Mouse (Mus musculus) limb, embryonic 12.5 days (tissue): ENCODE measurements around the gene Fam186b. TPM values are rescaled to one million over a fixed set of nuclear protein-coding genes. Genes with fewer than 3 reads are reported as not detected.
"Not testable (repeated sequence)": the region's sequence is repeated elsewhere in the genome, so short reads cannot be mapped to it uniquely, and the experiment has no call there.

ENCODE experiments used
- ATAC-seq: fragments of 200-750 bp; cut with Nextera tagmentation; 2 replicates; pipeline ENCODE4 v1.8.0; 2017; ENCODE audit warnings: low read depth, moderate TSS enrichment; ENCODE audit not compliant: insufficient number of reproducible peaks, insufficient read depth, low FRiP score, low TSS enrichment
- H3K27ac ChIP-seq: fragments of 300-500 bp; sonication (generic); 2 replicates; pipeline ENCODE4 v1.5.1; 2016; ENCODE audit warnings: mild to moderate bottlenecking, moderate library complexity
- H3K27me3 ChIP-seq: fragments of 300-500 bp; sonication (generic); 2 replicates; pipeline ENCODE4 v1.6.1; 2016; ENCODE audit warnings: mild to moderate bottlenecking, moderate library complexity
- H3K36me3 ChIP-seq: fragments of 300-500 bp; sonication (generic); 2 replicates; pipeline ENCODE4 v1.6.1; 2016; ENCODE audit warnings: mild to moderate bottlenecking, moderate library complexity
- H3K4me1 ChIP-seq: fragments of 300-500 bp; sonication (generic); replicated peaks from 2 replicates; pipeline ENCODE4 v1.6.1; 2016
- H3K4me2 ChIP-seq: fragments of 300-500 bp; sonication (generic); 2 replicates; pipeline ENCODE4 v1.6.1; 2016; ENCODE audit warnings: mild to moderate bottlenecking, moderate library complexity
- H3K4me3 ChIP-seq: fragments of 300-500 bp; sonication (generic); replicated peaks from 2 replicates; pipeline ENCODE4 v1.5.1; 2016; ENCODE audit warnings: mild to moderate bottlenecking
- H3K9ac ChIP-seq: fragments of 300-500 bp; sonication (generic); replicated peaks from 2 replicates; pipeline ENCODE4 v1.6.1; 2016; ENCODE audit warnings: mild to moderate bottlenecking, moderate library complexity
- H3K9me3 ChIP-seq: fragments of 300-500 bp; sonication (generic); 2 replicates; pipeline ENCODE4 v1.6.1; 2016; ENCODE audit warnings: mild to moderate bottlenecking, moderate library complexity
- WGBS: fragments of 180-500 bp; shearing (Covaris S2); methylation state at CpG from one replicate; pipeline ENCODE4 v1.1.7; 2016; 5-methylcytosine and 5-hydroxymethylcytosine counted together
- polyA plus RNA-seq: library from polyadenylated mRNA; unstranded; fragments of >200 nt; fragmentation: Nextera tagmentation; extraction: Ambion mirVana; gene quantifications from 2 replicates; pipeline ENCODE4 v1.2.1, GENCODE M21; 2016

Gene Fam186b
- polyA plus RNA-seq, 1 experiment from 2014 or later: not detected

DNA sequence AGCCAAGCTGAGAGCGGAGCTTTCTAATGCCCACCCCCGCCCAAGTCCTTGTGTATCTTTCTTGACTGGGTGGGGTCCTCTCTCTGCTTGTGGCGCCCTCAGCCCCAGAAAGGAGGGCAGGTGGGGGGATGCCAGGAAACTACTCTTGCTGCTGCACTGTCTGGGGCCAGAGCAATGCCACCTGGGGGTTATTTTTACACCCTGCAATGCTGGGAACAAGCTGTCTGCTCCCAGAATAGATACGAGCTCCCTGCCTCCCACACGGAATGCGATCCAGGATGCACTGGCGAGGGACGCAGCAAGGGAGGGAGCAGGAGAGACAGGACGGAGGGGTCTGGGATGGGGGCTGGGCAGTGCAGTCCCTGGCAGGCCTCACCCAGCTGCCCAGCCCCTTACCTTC is 46.7 kb downstream of the Fam186b start:
- Histone ChIP-seq H3K9ac (no peak overlapping the region), H3K4me2 (no peak overlapping the region), H3K4me3 (no peak overlapping the region), H3K36me3 (peaks cover 61% of the 10 kb centered on the region), H3K27me3 (no peaks in the 10 kb centered on the region), H3K4me1 (peaks cover 10% of the 10 kb centered on the region; the same call in 1 of the 2 replicates), H3K27ac (no peak overlapping the region), H3K9me3 (no peaks in the 10 kb centered on the region)
- 83% methylated on average over 9 of the region's 9 CpGs for WGBS
- ATAC-seq: no peak

DNA sequence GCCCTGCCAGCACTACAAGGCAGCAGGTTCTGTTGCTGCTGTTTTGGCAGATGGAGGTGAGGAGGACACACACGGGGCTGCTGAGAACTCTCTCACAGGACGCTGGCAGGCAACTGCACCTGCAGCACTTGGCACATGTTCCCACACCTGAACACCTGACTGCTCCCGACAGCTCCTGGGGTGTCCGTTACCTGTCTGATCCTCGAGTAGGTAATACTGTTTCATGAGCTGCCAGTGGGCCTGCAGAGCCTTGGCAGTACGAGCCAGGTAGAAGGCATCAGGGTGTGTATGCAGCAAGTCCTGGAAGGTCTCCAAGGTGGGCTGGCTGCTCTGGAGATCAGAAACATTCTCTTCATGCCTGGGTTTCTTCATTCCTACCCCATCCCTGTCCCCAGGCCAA is 49.0 kb downstream of the Fam186b start:
- not testable (repeated sequence) for H3K4me1 ChIP-seq, H3K9me3 ChIP-seq, H3K9ac ChIP-seq, H3K27me3 ChIP-seq, H3K4me3 ChIP-seq, H3K4me2 ChIP-seq, ATAC-seq, H3K27ac ChIP-seq
- H3K36me3 ChIP-seq: peaks cover 82% of the 10 kb centered on the region
- WGBS: 89% methylated on average over 6 of the region's 6 CpGs

DNA sequence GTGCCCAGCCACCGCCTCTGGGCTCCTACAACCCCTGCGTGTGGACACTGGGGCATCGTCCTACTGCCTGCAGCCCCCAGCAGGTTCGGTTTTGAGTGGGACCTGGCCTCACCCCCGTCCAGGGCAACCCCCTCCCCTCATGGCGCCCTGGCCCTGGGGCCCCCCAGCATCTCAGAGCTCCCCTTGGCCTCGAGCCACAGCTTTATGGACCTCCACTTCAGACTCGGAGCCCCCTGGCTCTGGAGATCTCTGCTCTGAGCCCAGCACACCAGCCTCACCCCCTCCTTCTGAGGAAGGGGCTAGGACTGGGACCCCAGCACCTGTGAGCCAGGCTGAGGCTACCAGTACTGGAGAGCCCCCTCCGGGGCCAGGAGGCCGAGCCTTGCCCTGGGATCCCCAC is 53.6 kb downstream of the Fam186b start:
- H3K36me3 ChIP-seq: peaks cover 62% of the 10 kb centered on the region
- 86% methylated on average over 10 of the region's 10 CpGs for WGBS

DNA sequence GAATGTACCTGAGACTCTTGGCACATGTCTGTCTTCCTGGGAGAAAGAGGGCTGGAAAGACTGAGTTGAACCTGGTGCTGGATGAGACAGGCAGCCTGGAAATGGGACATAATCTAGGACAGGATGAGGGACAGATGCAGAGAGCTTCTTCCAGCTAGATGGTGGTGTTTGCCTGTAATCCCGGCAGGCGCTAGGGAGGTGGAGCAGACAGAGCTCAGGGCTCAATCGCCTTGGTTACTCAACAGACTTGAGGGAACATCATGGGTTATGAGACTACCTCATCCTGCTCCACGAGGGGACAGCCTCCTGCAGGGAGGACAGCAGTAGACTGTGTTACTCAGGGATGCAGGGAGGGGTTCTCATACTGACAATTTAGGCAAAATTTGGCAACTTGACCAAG is 54.4 kb downstream of the Fam186b start:
- no peak overlapping the region for H3K4me2 ChIP-seq
- WGBS: 74% methylated on average over 4 of the region's 4 CpGs
- no peaks in the 10 kb centered on the region for H3K9me3 ChIP-seq
- no peak for ATAC-seq
- H3K4me3 ChIP-seq: no peak overlapping the region
- no peak overlapping the region for H3K9ac ChIP-seq
- 0 out of 2 replicates have a peak, but pooled peaks cover 4% of the 10 kb centered on the region for H3K27me3 ChIP-seq
- peaks cover 54% of the 10 kb centered on the region for H3K36me3 ChIP-seq
- H3K4me1 ChIP-seq: 0 out of 2 replicates have a peak, but pooled peaks cover 4% of the 10 kb centered on the region
- H3K27ac ChIP-seq: no peak overlapping the region

More for the DNA sequence above, 53.6 kb downstream of the Fam186b start:
- Histone ChIP-seq H3K9ac (no peak overlapping the region), H3K9me3 (no peaks in the 10 kb centered on the region), H3K4me2 (no peak overlapping the region), H3K27ac (no peak overlapping the region), H3K27me3 (no peaks in the 10 kb centered on the region), H3K4me1 (0 out of 2 replicates have a peak, but pooled peaks cover 4% of the 10 kb centered on the region), H3K4me3 (no peak overlapping the region)
- no peak for ATAC-seq

DNA sequence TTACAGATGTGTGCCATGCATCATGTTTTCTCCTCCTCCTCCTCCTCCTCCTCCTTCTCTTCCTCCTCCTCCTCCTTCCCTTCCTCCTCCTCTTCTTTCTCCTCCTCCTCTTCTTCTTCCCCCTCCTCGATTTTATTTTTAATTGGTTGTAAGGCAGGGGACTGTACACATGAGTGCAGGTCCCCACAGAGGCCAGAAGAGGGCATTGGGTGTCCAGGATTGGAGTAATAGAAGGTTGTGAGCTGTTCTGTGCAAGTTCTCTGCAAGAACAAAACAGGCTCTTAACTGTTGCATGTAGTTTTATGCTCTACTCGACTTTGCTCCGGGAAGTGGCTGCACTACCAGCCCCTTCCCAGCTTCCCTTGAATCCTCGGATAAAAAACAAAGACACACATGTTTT is 55.6 kb downstream of the Fam186b start:
- peaks cover 9% of the 10 kb centered on the region; the same call in 1 of the 2 replicates for H3K27me3 ChIP-seq
- H3K4me2 ChIP-seq: no peak overlapping the region
- 79% methylated on average over 4 of the region's 4 CpGs for WGBS
- H3K9ac ChIP-seq: no peak overlapping the region
- ATAC-seq: no peak
- H3K4me3 ChIP-seq: no peak overlapping the region
- no peak overlapping the region for H3K27ac ChIP-seq
- no peaks in the 10 kb centered on the region for H3K9me3 ChIP-seq
- H3K4me1 ChIP-seq: 0 out of 2 replicates have a peak, but pooled peaks cover 4% of the 10 kb centered on the region
- H3K36me3 ChIP-seq: peaks cover 43% of the 10 kb centered on the region

DNA sequence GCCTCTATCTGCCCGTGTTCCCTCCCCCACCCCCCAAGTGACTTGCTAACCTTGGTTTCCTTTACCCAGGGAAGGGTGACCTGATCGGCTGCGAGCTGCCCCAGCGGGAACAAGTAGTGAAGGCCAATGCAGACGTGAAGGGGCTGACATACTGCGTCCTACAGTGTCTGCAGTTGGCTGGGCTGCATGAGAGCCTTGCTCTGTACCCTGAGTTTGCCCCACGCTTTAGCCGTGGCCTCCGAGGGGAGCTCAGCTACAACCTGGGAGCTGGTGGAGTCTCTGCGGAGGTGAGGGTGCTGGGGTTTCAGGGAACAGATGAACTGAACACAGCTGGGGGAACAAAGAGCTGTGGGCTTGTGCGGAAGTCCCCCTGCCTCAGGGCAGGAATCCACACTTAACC is 57.7 kb downstream of the Fam186b start:
- Histone ChIP-seq H3K4me1 (0 out of 2 replicates have a peak, but pooled peaks cover 4% of the 10 kb centered on the region), H3K36me3 (peaks cover 22% of the 10 kb centered on the region), H3K9me3 (no peaks in the 10 kb centered on the region), H3K4me3 (no peak overlapping the region), H3K27ac (0 out of 2 replicates have a peak overlapping the region, but pooled peaks have one; percentile 17), H3K4me2 (no peak overlapping the region), H3K27me3 (peaks cover 28% of the 10 kb centered on the region), H3K9ac (no peak overlapping the region)
- 54% methylated on average over 11 of the region's 11 CpGs for WGBS
- ATAC-seq: no peak

DNA sequence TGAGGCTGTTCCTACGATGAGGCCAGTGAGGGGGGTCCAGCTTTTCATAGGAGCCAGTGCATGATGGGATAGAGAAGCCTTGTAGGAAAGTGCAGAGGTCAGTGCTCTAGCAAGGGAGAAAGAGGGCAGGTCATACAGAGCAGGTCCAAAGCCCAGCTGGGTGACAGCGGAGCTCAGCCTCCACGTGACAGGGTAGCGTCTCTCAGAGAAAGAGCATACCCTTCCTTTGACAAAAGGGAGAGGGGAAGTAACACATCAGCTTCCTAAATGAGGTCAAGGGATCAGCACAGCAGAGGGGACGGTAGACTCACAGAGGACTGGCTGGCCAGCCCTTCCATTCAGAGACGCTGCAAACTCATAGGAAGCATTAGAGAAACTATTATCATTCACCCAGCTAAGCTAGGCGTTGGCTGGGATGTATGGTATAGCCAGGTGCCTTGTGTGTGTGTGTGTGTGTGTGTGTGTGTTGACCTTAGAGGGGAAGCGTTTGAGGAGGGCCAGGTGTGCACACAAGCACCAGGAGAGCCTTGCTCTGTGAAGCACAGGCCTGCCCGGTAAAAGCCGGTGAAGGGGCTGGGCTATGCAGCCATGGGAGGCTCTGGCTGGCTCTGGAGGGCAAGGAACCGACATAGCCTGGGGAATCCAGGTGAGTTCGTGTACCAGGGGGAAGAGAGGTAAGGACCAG is 61.2 kb downstream of the Fam186b start:
- Histone ChIP-seq H3K9ac (no peak overlapping the region), H3K9me3 (no peaks in the 10 kb centered on the region), H3K4me2 (no peak overlapping the region), H3K27ac (no peak overlapping the region), H3K27me3 (peaks cover 64% of the 10 kb centered on the region), H3K4me1 (0 out of 2 replicates have a peak, but pooled peaks cover 9% of the 10 kb centered on the region), H3K4me3 (no peak overlapping the region), H3K36me3 (no peaks in the 10 kb centered on the region)
- ATAC-seq: no peak
- 69% methylated on average over 12 of the region's 12 CpGs for WGBS

DNA sequence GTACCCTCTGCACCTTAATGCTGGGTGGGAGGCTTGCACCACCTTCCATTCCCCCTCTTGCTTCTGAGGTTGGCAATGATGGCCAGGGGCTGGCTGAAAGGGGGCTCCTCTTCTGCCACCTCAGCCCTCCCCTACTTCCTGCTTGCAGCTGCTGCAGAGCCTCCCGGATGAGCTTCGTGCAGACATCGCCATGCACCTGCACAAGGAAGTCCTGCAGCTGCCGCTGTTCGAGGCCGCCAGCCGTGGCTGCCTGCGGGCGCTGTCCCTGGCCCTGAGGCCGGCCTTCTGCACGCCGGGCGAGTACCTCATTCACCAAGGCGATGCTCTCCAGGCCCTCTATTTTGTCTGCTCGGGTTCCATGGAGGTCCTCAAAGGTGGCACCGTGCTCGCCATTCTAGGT is 62.0 kb downstream of the Fam186b start:
- 66% methylated on average over 17 of the region's 17 CpGs for WGBS
- no peak overlapping the region for H3K9ac ChIP-seq
- H3K9me3 ChIP-seq: no peaks in the 10 kb centered on the region
- no peaks in the 10 kb centered on the region for H3K36me3 ChIP-seq
- no peak overlapping the region for H3K4me3 ChIP-seq
- no peak overlapping the region for H3K27ac ChIP-seq
- no peak for ATAC-seq
- H3K4me1 ChIP-seq: 0 out of 2 replicates have a peak, but pooled peaks cover 9% of the 10 kb centered on the region
- no peak overlapping the region for H3K4me2 ChIP-seq
- peaks cover 71% of the 10 kb centered on the region for H3K27me3 ChIP-seq

DNA sequence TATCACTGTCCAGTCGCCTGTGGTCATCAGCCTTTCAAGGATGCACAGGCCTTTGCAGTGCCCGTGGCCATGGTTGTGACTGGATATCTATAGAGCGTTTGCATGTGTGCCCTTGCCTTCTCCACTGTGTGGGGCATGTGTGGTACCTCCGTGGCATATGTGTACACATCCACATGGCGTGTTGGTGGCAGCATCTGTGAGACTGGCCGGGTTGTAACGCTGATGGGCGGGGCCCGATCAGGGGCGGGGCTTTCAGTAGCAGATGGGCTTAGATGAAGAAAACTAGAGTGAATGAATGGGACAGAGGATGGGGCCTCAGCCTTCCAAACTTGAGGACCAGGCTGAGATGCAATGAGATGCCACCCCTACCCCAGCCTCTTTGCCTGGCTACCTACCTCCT is 63.7 kb downstream of the Fam186b start:
- ATAC-seq: no peak
- Histone ChIP-seq H3K4me1 (0 out of 2 replicates have a peak, but pooled peaks cover 5% of the 10 kb centered on the region), H3K27ac (no peak overlapping the region), H3K27me3 (peaks cover 88% of the 10 kb centered on the region), H3K36me3 (no peaks in the 10 kb centered on the region), H3K9me3 (no peaks in the 10 kb centered on the region), H3K4me3 (no peak overlapping the region), H3K4me2 (no peak overlapping the region), H3K9ac (no peak overlapping the region)
- 67% methylated on average over 10 of the region's 10 CpGs for WGBS

DNA sequence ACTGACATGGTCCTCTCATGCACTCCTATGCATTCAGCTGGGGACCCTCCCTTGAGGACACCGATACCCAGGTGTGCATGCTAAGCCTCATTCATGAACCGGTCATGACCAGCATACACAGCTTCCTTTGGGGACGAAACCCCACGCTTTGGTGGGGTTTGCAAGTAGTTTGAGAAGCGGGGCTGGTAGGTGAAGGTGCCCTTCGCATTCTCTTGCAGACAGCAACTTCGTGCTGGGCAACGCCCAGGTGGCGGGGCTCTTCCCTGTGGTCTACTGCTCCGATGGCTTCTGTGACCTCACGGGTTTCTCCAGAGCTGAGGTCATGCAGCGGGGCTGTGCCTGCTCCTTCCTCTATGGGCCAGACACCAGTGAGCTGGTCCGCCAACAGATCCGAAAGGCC is 69.6 kb downstream of the Fam186b start:
- Histone ChIP-seq H3K9me3 (no peaks in the 10 kb centered on the region), H3K27me3 (peaks cover 100% of the 10 kb centered on the region), H3K4me1 (peaks cover 50% of the 10 kb centered on the region), H3K4me2 (no peak overlapping the region), H3K4me3 (peak overlapping the region; percentile 43; the same call in 1 of the 2 replicates), H3K36me3 (no peaks in the 10 kb centered on the region), H3K27ac (no peak overlapping the region), H3K9ac (no peak overlapping the region)
- ATAC-seq: no peak
- 20% methylated on average over 14 of the region's 14 CpGs for WGBS

DNA sequence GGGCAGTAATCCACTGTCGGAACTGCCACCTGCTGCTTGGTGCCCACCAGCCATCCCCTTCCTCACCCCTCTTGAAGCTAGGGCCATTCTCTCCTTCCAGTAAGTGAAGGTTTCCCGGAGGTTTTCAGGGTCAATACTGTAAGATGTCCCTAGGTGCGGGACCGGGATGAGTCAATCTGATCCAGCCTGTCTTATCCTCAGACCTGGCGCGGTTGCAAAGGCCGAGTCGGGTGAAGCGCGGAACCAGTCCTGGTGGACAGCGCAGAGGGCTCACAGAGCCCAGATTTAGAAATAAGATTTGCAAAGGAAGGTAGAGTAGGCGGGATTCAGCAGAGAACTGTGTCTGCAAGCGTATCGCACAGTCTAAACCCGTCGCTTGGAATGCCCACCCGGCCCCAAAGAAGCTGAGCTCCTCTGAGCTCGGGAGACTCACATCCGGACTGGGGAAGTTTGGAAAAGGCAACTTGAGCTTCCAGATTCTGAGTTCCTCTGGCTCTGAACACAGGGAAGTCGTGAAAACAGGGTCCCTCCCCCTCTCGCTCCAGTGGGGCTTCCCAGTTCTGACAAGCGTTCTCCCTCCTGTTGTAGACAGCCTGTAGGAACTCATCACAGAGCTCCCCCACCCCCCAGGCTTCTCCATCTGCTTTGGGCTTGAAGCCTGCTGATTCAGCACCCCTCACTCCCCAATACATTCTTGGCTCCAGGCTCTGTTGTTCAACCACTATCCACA is 70.4 kb downstream of the Fam186b start:
- 1% methylated on average over 22 of the region's 22 CpGs for WGBS
- Histone ChIP-seq H3K9me3 (no peaks in the 10 kb centered on the region), H3K4me2 (peak overlapping the region; percentile 76), H3K9ac (0 out of 2 replicates have a peak overlapping the region, but pooled peaks have one; percentile 27), H3K4me1 (peaks cover 51% of the 10 kb centered on the region), H3K4me3 (peak overlapping the region; percentile 43), H3K27ac (no peak overlapping the region), H3K27me3 (peaks cover 95% of the 10 kb centered on the region), H3K36me3 (no peaks in the 10 kb centered on the region)
- no peak for ATAC-seq
